Mouse (Mus musculus) cerebellum, adult 2 months (tissue): ENCODE data around the gene Prex1. TPM values are rescaled to one million over a fixed set of nuclear protein-coding genes. Genes with fewer than 3 reads are reported as not detected.

Experiments used
- DNase-seq, 2 experiments: peaks; one replicate each; pipeline ENCODE4 v3.0.0; 2021
- H3K27ac ChIP-seq: fragments of 200-500 bp; 2 replicates; pipeline ENCODE4 v1.5.1; 2012; ENCODE audit warnings: low read length, control low read depth, inconsistent platforms; ENCODE audit not compliant: insufficient read depth
- H3K27me3 ChIP-seq: fragments of 200-500 bp; 2 replicates; pipeline ENCODE4 v1.6.1; 2012; ENCODE audit warnings: inconsistent platforms, mild to moderate bottlenecking, low read length, moderate library complexity; ENCODE audit not compliant: control insufficient read depth, insufficient read depth
- H3K4me1 ChIP-seq: fragments of 200-500 bp; 2 replicates; pipeline ENCODE4 v1.6.1; 2011; ENCODE audit warnings: low read length; ENCODE audit not compliant: control insufficient read depth, insufficient read depth
- H3K4me3 ChIP-seq: fragments of 200-500 bp; replicated peaks from 2 replicates; pipeline ENCODE3; 2011; ENCODE audit warnings: mild to moderate bottlenecking, low read depth, low read length, control low read depth; ENCODE audit not compliant: insufficient read depth
- CTCF ChIP-seq: fragments of 200-500 bp; IDR thresholded peaks from 2 replicates; pipeline ENCODE4 v1.5.1; 2011; ENCODE audit warnings: low read depth, mild to moderate bottlenecking, control low read depth, low read length, moderate library complexity, borderline replicate concordance; ENCODE audit not compliant: insufficient read depth
- POLR2A ChIP-seq: fragments of 200-500 bp; IDR thresholded peaks from 2 replicates; pipeline ENCODE4 v1.6.1; 2011; ENCODE audit warnings: low read length, control low read depth, borderline replicate concordance; ENCODE audit not compliant: insufficient read depth
- WGBS: fragments of 180-500 bp; shearing (Covaris S2); methylation state at CpG from one replicate; pipeline ENCODE4 v1.1.7; 2018; 5-methylcytosine and 5-hydroxymethylcytosine counted together
- polyA plus RNA-seq: library from polyadenylated mRNA; depleted of rRNA; stranded (reverse); fragments of >200 nt; gene quantifications from 2 replicates; pipeline ENCODE4 v1.2.3, GENCODE M21; 2012

The Prex1 gene
- polyA plus RNA-seq, 1 experiment = 70.1 TPM

GRCm38 (mm10) chr2:166693394-166693793 lies 20.2 kb downstream of the Prex1 start:
- WGBS = 88% methylated on average over 4 of the region's 4 CpGs
- no peak for DNase-seq
- TF ChIP-seq POLR2A (no peak), CTCF (no peak)
- H3K4me3 ChIP-seq = no peak overlapping the region
- H3K27ac ChIP-seq = no peak overlapping the region
- H3K27me3 ChIP-seq = no peaks in the 10 kb centered on the region
- H3K4me1 ChIP-seq = peaks cover 10% of the 10 kb centered on the region

- no peak overlapping the region for H3K4me3 ChIP-seq
- TF ChIP-seq CTCF = no peak
- no peak for TF ChIP-seq POLR2A
- 21% methylated on average over 23 of the region's 23 CpGs for WGBS
These were observed 21.8 kb downstream of the Prex1 start for GRCm38 (mm10) chr2:166691602-166692509.

GRCm38 (mm10) chr2:166686917-166687316 lies 26.7 kb downstream of the Prex1 start:
- no peak overlapping the region for H3K27ac ChIP-seq
- no peak for DNase-seq
- H3K4me1 ChIP-seq = peaks cover 3% of the 10 kb centered on the region; the same call in 1 of the 2 replicates
- H3K4me3 ChIP-seq = no peak overlapping the region
- WGBS = 45% methylated on average over 6 of the region's 6 CpGs
- H3K27me3 ChIP-seq = no peaks in the 10 kb centered on the region
- TF ChIP-seq CTCF = no peak
- TF ChIP-seq POLR2A = no peak

More at GRCm38 (mm10) chr2:166691602-166692509, 21.8 kb downstream of the Prex1 start:
- Histone ChIP-seq H3K27me3 (no peaks in the 10 kb centered on the region), H3K27ac (peak overlapping the region; percentile 42; the same call in 1 of the 2 replicates), H3K4me1 (peaks cover 8% of the 10 kb centered on the region)
- peak; percentile 49 to 72 for DNase-seq

- Histone ChIP-seq H3K27me3 (no peaks in the 10 kb centered on the region), H3K4me3 (no peak overlapping the region), H3K4me1 (no peaks in the 10 kb centered on the region), H3K27ac (no peak overlapping the region)
- DNase-seq = no peak
- TF ChIP-seq POLR2A (no peak), CTCF (no peak)
- WGBS = 47% methylated on average over 8 of the region's 8 CpGs
These were observed 27.8 kb downstream of the Prex1 start for GRCm38 (mm10) chr2:166685824-166686223.

- no peak overlapping the region for H3K27ac ChIP-seq
- no peaks in the 10 kb centered on the region for H3K27me3 ChIP-seq
- WGBS = 39% methylated on average over 13 of the region's 13 CpGs
- H3K4me3 ChIP-seq = no peak overlapping the region
- DNase-seq = no peak
- TF ChIP-seq CTCF = no peak
- no peak for TF ChIP-seq POLR2A
- H3K4me1 ChIP-seq = no peaks in the 10 kb centered on the region
These were observed 29.6 kb downstream of the Prex1 start for GRCm38 (mm10) chr2:166683885-166684544.

DNA sequence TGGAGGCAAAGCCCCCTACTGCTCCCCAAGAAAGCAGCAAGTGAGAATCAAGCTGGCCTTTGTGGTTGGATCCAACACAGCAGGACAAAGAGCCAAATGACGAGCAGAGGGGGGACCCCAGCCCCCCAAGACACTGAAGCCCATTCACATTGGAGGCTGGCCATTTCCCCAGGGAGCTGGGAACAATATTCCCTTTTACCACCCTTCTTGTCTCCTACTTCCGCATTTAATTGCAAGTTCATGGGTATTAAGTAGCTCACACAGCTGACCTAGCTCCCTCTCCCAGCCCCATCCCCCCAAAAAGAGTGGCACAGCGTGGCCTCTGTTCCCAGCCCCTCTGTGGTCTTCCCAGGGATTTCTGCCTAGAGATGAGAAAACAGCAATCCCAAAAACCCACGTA lies 30.8 kb downstream of the Prex1 start:
- TF ChIP-seq CTCF (no peak), POLR2A (no peak)
- Histone ChIP-seq H3K4me1 (no peaks in the 10 kb centered on the region), H3K27me3 (no peaks in the 10 kb centered on the region), H3K27ac (no peak overlapping the region), H3K4me3 (no peak overlapping the region)
- WGBS = 66% methylated on average over 4 of the region's 4 CpGs
- DNase-seq = peak in 1 of 2 experiments; percentile 43

DNA sequence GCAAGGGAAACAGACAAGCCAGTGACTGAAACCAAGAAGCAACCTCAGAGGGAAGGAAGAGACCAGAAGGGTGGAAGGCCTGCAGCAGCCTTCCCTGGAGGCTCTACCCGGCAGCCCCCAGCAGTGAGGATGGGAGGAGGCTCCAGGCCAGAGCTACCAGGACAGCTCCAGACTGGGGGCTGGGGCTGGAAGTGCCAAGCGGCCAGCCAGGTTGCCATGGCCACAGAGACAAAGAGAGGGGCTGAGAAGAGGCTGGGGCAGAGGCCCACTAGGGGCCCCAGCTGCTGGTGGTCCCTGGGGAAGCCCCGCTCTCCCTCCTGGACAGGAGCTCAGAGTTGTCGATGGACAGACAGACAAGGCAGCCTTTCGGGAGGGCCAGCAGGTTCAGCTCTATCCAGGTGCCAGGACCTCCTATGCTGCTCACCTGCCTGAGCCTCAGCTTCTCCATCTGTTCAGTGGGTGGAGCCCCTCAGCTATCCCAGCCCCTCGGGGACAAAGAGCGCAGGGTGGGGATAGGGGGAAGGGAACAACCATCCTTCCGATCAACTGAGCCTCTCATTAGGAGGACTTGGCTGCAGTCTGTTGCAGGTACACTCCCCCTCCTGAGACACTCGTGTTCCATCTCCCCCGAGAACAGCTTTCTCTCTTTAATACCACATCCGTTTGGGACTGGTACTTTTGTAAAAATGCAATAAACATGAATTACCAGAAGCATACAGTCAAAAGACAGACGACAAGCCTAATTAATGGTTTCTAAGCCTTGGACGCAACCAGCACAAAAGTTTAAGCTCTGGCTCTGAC lies 34.5 kb downstream of the Prex1 start:
- no peak overlapping the region for H3K27ac ChIP-seq
- 47% methylated on average over 13 of the region's 13 CpGs for WGBS
- no peaks in the 10 kb centered on the region for H3K4me1 ChIP-seq
- no peak overlapping the region for H3K4me3 ChIP-seq
- H3K27me3 ChIP-seq = no peaks in the 10 kb centered on the region
- DNase-seq = peak in 1 of 2 experiments; percentile 41
- TF ChIP-seq POLR2A = no peak
- TF ChIP-seq CTCF = no peak
